Mouse (Mus musculus) heart, postnatal 10 days (tissue): ENCODE data around the gene Galnt18. TPM values are rescaled to one million over a fixed set of nuclear protein-coding genes. Genes with fewer than 3 reads are reported as not detected.
A peak's percentile ranks its signal among the peaks of the same experiment; 100 is the strongest.

ENCODE experiments used
- DNase-seq, 2 experiments: peaks; one replicate each; pipeline ENCODE4 v3.0.0; 2021
- intact Hi-C: fragments of 180-260 bp; cut with DNase I; formaldehyde crosslinking; loops from one replicate; pipeline ENCODE4 v1.15.1; 2025
- total RNA-seq, 2 experiments: library from RNA; stranded (reverse); gene quantifications; 2 replicates each; pipeline ENCODE4 v1.2.3; 2021

Galnt18 gene
- total RNA-seq, 2 experiments from 2014 or later = 20.9 to 23.0 TPM

- intact Hi-C loops = loop anchor here (5.0 kb wide), 5 partner anchors 34 to 189 kb away; no protein-coding TSS in a partner anchor
- DNase-seq = no peak
These were observed 3.6 kb downstream of the Galnt18 start for GRCm38 (mm10) chr7:111776160-111776559.

GRCm38 (mm10) chr7:111772398-111772797, 7.4 kb downstream of the Galnt18 start:
- intact Hi-C loops = no loop called here

GRCm38 (mm10) chr7:111771251-111771801, 8.5 kb downstream of the Galnt18 start:
- intact Hi-C loops = no loop called here

More at GRCm38 (mm10) chr7:111772398-111772797, 7.4 kb downstream of the Galnt18 start:
- DNase-seq = no peak

GRCm38 (mm10) chr7:111770585-111770984, 9.2 kb downstream of the Galnt18 start:
- DNase-seq = no peak
- intact Hi-C loops = no loop called here

More at GRCm38 (mm10) chr7:111771251-111771801, 8.5 kb downstream of the Galnt18 start:
- DNase-seq = no peak

GRCm38 (mm10) chr7:111766145-111766767, 13.5 kb downstream of the Galnt18 start:
- no peak for DNase-seq
- intact Hi-C loops = no loop called here

GRCm38 (mm10) chr7:111762754-111763153, 17.0 kb downstream of the Galnt18 start:
- intact Hi-C loops = no loop called here
- no peak for DNase-seq

- intact Hi-C loops = no loop called here
- DNase-seq = no peak
These were observed 31.2 kb downstream of the Galnt18 start for GRCm38 (mm10) chr7:111748571-111749071.

- intact Hi-C loops = loop anchor here (5.0 kb wide), 1 partner anchor 33 kb away; the partner anchor contains the start of gene Galnt18
- DNase-seq = no peak
These were observed 35.0 kb downstream of the Galnt18 start for GRCm38 (mm10) chr7:111744770-111745169.

- DNase-seq = peak; percentile 25 to 52
- intact Hi-C loops = loop anchor here (5.0 kb wide), 1 partner anchor 36 kb away; the partner anchor contains the start of gene Galnt18
These were observed 38.2 kb downstream of the Galnt18 start for GRCm38 (mm10) chr7:111741595-111741994.

GRCm38 (mm10) chr7:111740091-111740490, 39.7 kb downstream of the Galnt18 start:
- intact Hi-C loops = loop anchor here (5.0 kb wide), 1 partner anchor 37 kb away; the partner anchor contains the start of gene Galnt18
- no peak for DNase-seq

- intact Hi-C loops = no loop called here
- DNase-seq = peak; percentile 48 to 54
These were observed 40.4 kb downstream of the Galnt18 start for GRCm38 (mm10) chr7:111739371-111739765.

- peak in 1 of 2 experiments; percentile 17 for DNase-seq
- intact Hi-C loops = no loop called here
These were observed 41.1 kb downstream of the Galnt18 start for GRCm38 (mm10) chr7:111738456-111739370.

GRCm38 (mm10) chr7:111737426-111737825, 42.4 kb downstream of the Galnt18 start:
- peak in 1 of 2 experiments; percentile 26 for DNase-seq
- intact Hi-C loops = no loop called here

- intact Hi-C loops = no loop called here
- no peak for DNase-seq
These were observed 43.4 kb downstream of the Galnt18 start for GRCm38 (mm10) chr7:111736365-111736764.

- no peak for DNase-seq
These were observed 49.2 kb downstream of the Galnt18 start for GRCm38 (mm10) chr7:111730346-111731269.

GRCm38 (mm10) chr7:111726928-111727327, 52.8 kb downstream of the Galnt18 start:
- intact Hi-C loops = loop anchor here (5.0 kb wide), 1 partner anchor 50 kb away; the partner anchor contains the start of gene Galnt18
- DNase-seq = peak in 1 of 2 experiments; percentile 22

More at GRCm38 (mm10) chr7:111730346-111731269, 49.2 kb downstream of the Galnt18 start:
- intact Hi-C loops = no loop called here

- intact Hi-C loops = loop anchor here (5.0 kb wide), 1 partner anchor 53 kb away; the partner anchor contains the start of gene Galnt18
- no peak for DNase-seq
These were observed 55.0 kb downstream of the Galnt18 start for GRCm38 (mm10) chr7:111724730-111725129.

GRCm38 (mm10) chr7:111724004-111724403, 55.8 kb downstream of the Galnt18 start:
- no peak for DNase-seq
- intact Hi-C loops = no loop called here

- intact Hi-C loops = no loop called here
- peak in 1 of 2 experiments; percentile 36 for DNase-seq
These were observed 58.5 kb downstream of the Galnt18 start for GRCm38 (mm10) chr7:111721308-111721698.
